Mouse (Mus musculus) thymus, postnatal 0 days (tissue): ENCODE data around the gene Odf3b. TPM values are rescaled to one million over a fixed set of nuclear protein-coding genes. Genes with fewer than 3 reads are reported as not detected.

Experiments
- DNase-seq: peaks from one replicate; pipeline ENCODE4 v3.0.0-alpha.2; 2015; ENCODE audit warnings: low spot score
- polyA plus RNA-seq: library from polyadenylated mRNA; unstranded; fragments of >200 nt; fragmentation: Nextera tagmentation; extraction: Ambion mirVana; gene quantifications from 2 replicates; pipeline ENCODE4 v1.2.1, GENCODE M21; 2015

The Odf3b gene
- polyA plus RNA-seq, 1 experiment from 2014 or later, result 2.9 TPM

- DNase-seq, result no peak
Measured at GRCm38 (mm10) chr15:89339696-89340095, 39.4 kb downstream of the Odf3b start.

- DNase-seq, result no peak
Measured at GRCm38 (mm10) chr15:89336422-89336821, 42.7 kb downstream of the Odf3b start.

- no peak for DNase-seq
Measured at GRCm38 (mm10) chr15:89334774-89335537, 44.1 kb downstream of the Odf3b start.

- DNase-seq, result no peak
Measured at GRCm38 (mm10) chr15:89334271-89334670, 44.8 kb downstream of the Odf3b start, which contains the start of gene Miox. Gene Miox, plus strand, starts transcription at chr15:89334398.

Other genes with a start within 250 kb of the Odf3b start
- gene Mapk12, start 238.6 kb downstream of the Odf3b start, polyA plus RNA-seq, result 1.2 TPM in 2 replicates
- gene Mapk11, start 229.7 kb downstream of the Odf3b start, polyA plus RNA-seq, result 4.9 and 5.6 TPM in 2 replicates
- gene Plxnb2, start 198.5 kb downstream of the Odf3b start, polyA plus RNA-seq, result 19.0 and 19.4 TPM in 2 replicates
- gene Dennd6b, start 182.8 kb downstream of the Odf3b start, polyA plus RNA-seq, result 13.5 and 14.2 TPM in 2 replicates
- gene Ppp6r2, start 167.7 kb downstream of the Odf3b start, polyA plus RNA-seq, result 30.8 and 38.2 TPM in 2 replicates
- 50.2 and 68.3 TPM in 2 replicates for gene Sbf1, start 64.0 kb downstream of the Odf3b start, polyA plus RNA-seq
- gene Adm2, start 56.6 kb downstream of the Odf3b start, polyA plus RNA-seq, result 0.57 and 0.75 TPM in 2 replicates
- gene Miox, start 44.9 kb downstream of the Odf3b start, polyA plus RNA-seq, result not detected in 2 replicates
- gene Lmf2, start 23.6 kb downstream of the Odf3b start, polyA plus RNA-seq, result 40.5 and 42.9 TPM in 2 replicates
- gene Ncaph2, start 23.6 kb downstream of the Odf3b start, polyA plus RNA-seq, result 175 and 195 TPM in 2 replicates
- gene Sco2, start 5.4 kb downstream of the Odf3b start, polyA plus RNA-seq, result 9.0 and 9.2 TPM in 2 replicates
- gene Tymp, start 2.2 kb downstream of the Odf3b start, polyA plus RNA-seq, result 1.9 and 2.1 TPM in 2 replicates
- not detected in 2 replicates for gene Klhdc7b, start 5.6 kb upstream of the Odf3b start, polyA plus RNA-seq
- gene Syce3, start 31.2 kb upstream of the Odf3b start, polyA plus RNA-seq, result not detected in 2 replicates
- 0.46 and 0.96 TPM in 2 replicates for gene Cpt1b, start 46.6 kb upstream of the Odf3b start, polyA plus RNA-seq
- 2.5 and 5.1 TPM in 2 replicates for gene C730034F03Rik, start 50.3 kb upstream of the Odf3b start, polyA plus RNA-seq
- not detected in 2 replicates for gene Gm44502, start 50.4 kb upstream of the Odf3b start, polyA plus RNA-seq
- 62.6 and 70.8 TPM in 2 replicates for gene Chkb, start 50.6 kb upstream of the Odf3b start, polyA plus RNA-seq
- 0.08 TPM in 1 of 2 replicates, not detected in the other for gene Mapk8ip2, start 74.6 kb upstream of the Odf3b start, polyA plus RNA-seq
- gene Arsa, start 98.1 kb upstream of the Odf3b start, polyA plus RNA-seq, result 9.0 and 9.4 TPM in 2 replicates
- gene Shank3, start 120.3 kb upstream of the Odf3b start, polyA plus RNA-seq, result 0.23 and 0.39 TPM in 2 replicates
- not detected in 2 replicates for gene Acr, start 189.0 kb upstream of the Odf3b start, polyA plus RNA-seq
- gene Rabl2, start 212.6 kb upstream of the Odf3b start, polyA plus RNA-seq, result 13.0 and 15.7 TPM in 2 replicates